12 mouse cellular contexts compared by ENCODE assay signal in the genomic region with DNA sequence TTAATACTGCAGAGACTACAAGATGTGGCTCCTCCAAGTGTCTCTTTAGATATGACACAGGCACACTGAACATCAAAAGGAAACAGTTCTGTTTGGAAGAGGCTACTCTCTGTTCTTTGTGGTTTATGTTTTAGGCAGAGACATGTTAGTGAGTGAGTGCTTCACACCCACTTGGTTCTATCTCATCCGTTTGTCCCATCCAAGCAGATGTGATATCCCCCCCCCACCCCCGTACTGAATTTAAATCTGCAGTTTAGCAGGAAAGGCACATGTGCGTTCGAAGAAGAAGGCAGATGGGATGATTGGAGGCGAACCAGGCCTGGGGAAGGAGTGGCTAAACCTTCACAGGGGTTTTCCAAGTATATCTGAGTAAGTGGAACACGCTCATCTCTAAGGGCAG.
DNase-seq lines count a peak whose midpoint lies in the region; ATAC-seq lines count a peak whose summit lies in the region.
"Had no signal": no experiment of that assay in that cellular context is flagged by ENCODE, and none has a peak within 500 bp of the region (broad histone marks: within the 10 kb centered on the region; RNA-seq: fewer than 3 reads in every experiment).

No protein-coding gene starts in this region.

- H3K9ac ChIP-seq in forebrain, embryonic 16.5 days (replicated peaks; ENCODE audit: low read depth, low read length), result no peak overlapping the region
- H3K9ac ChIP-seq in hindbrain, embryonic 16.5 days (ENCODE audit: low read depth, low read length), result no peak overlapping the region
- H3K9ac ChIP-seq: limb, embryonic 12.5 days; lung, embryonic 15.5 days had no signal

- no peak overlapping the region for H3K4me3 ChIP-seq in forebrain, embryonic 16.5 days (replicated peaks; ENCODE audit: low read length)
- no peak overlapping the region for H3K4me3 ChIP-seq in hindbrain, embryonic 16.5 days (ENCODE audit: low read length)
- H3K4me3 ChIP-seq: limb, embryonic 12.5 days; lung, embryonic 15.5 days had no signal

- intact Hi-C loops in left cerebral cortex, postnatal 4 days (cut with DNase I), result no loop called here

- DNase-seq in left cerebral cortex, adult 18-20 months (ENCODE audit: low spot score in 2 of 2), result peak; percentile 28 to 31
- no peak for DNase-seq in left cerebral cortex, postnatal 4 days
- DNase-seq in CD4-positive, CD25-positive, alpha-beta regulatory T cell, adult 2 months (ENCODE audit: low read depth, low spot score), result peak; percentile 49
- DNase-seq in brain, adult 2 months (ENCODE audit: low read depth, low spot score), result peak; percentile 86
- DNase-seq: cerebellum, adult 18-20 months; kidney, adult 8-10 months; kidney, postnatal 4 days had no signal

- 0 out of 2 replicates have a peak, but pooled peaks cover 2% of the 10 kb centered on the region for H3K4me1 ChIP-seq in forebrain, embryonic 16.5 days (replicated peaks; ENCODE audit: control insufficient read depth, insufficient read depth, low read length)
- no peaks in the 10 kb centered on the region for H3K4me1 ChIP-seq in hindbrain, embryonic 16.5 days (ENCODE audit: control insufficient read depth, insufficient read depth, low read depth, low read length)
- H3K4me1 ChIP-seq: limb, embryonic 12.5 days; lung, embryonic 15.5 days had no signal

- H3K9me3 ChIP-seq in forebrain, embryonic 16.5 days (ENCODE audit: control insufficient read depth, low read length), result no peaks in the 10 kb centered on the region
- H3K9me3 ChIP-seq in hindbrain, embryonic 16.5 days (ENCODE audit: control insufficient read depth, low read length), result no peaks in the 10 kb centered on the region
- H3K9me3 ChIP-seq: limb, embryonic 12.5 days; lung, embryonic 15.5 days had no signal

- no peak overlapping the region for H3K4me2 ChIP-seq in forebrain, embryonic 16.5 days (ENCODE audit: low read length)
- H3K4me2 ChIP-seq in hindbrain, embryonic 16.5 days (ENCODE audit: low read length), result no peak overlapping the region
- H3K4me2 ChIP-seq: limb, embryonic 12.5 days; lung, embryonic 15.5 days had no signal

- 76% methylated on average over 6 of the region's 6 CpGs for WGBS in forebrain, embryonic 16.5 days
- WGBS in hindbrain, embryonic 16.5 days, result 86% methylated on average over 6 of the region's 6 CpGs

- no peak overlapping the region for H3K27ac ChIP-seq in forebrain, embryonic 16.5 days (ENCODE audit: low read length)
- H3K27ac ChIP-seq in hindbrain, embryonic 16.5 days (ENCODE audit: low read depth, low read length), result no peak overlapping the region
- H3K27ac ChIP-seq: limb, embryonic 12.5 days; lung, embryonic 15.5 days had no signal

- peak; percentile 32 for ATAC-seq in megakaryocyte progenitor cell, adult 5-6 weeks (replicated peaks; ENCODE audit: poor library complexity)
- no peak for ATAC-seq in forebrain, embryonic 16.5 days
- no peak for ATAC-seq in hindbrain, embryonic 16.5 days

- no peaks in the 10 kb centered on the region for H3K36me3 ChIP-seq in forebrain, embryonic 16.5 days (ENCODE audit: control insufficient read depth, insufficient read depth)
- no peaks in the 10 kb centered on the region for H3K36me3 ChIP-seq in hindbrain, embryonic 16.5 days (ENCODE audit: control insufficient read depth, insufficient read depth, low read length)
- H3K36me3 ChIP-seq: limb, embryonic 12.5 days; lung, embryonic 15.5 days had no signal

- no peaks in the 10 kb centered on the region for H3K27me3 ChIP-seq in forebrain, embryonic 16.5 days (replicated peaks; ENCODE audit: control insufficient read depth, insufficient read depth, low read length)
- H3K27me3 ChIP-seq in hindbrain, embryonic 16.5 days (replicated peaks; ENCODE audit: control insufficient read depth, insufficient read depth, low read length), result no peaks in the 10 kb centered on the region
- H3K27me3 ChIP-seq: limb, embryonic 12.5 days; lung, embryonic 15.5 days had no signal
